Mouse (Mus musculus): Measurements from ENCODE around the gene Plxna2. TPM values are rescaled to one million over a fixed set of nuclear protein-coding genes. Genes with fewer than 3 reads are reported as not detected.

The Plxna2 gene
- polyA plus RNA-seq, 1 experiment from 2014 or later: 23.3 TPM

- no peak for ATAC-seq
- Histone ChIP-seq H3K9ac (replicated peaks) (no peak overlapping the region), H3K27me3 (no peaks in the 10 kb centered on the region), H3K9me3 (no peaks in the 10 kb centered on the region), H3K36me3 (no peaks in the 10 kb centered on the region), H3K4me3 (replicated peaks) (no peak overlapping the region), H3K27ac (no peak overlapping the region), H3K4me1 (replicated peaks) (peaks cover 8% of the 10 kb centered on the region; the same call in 1 of the 2 replicates), H3K4me2 (replicated peaks) (no peak overlapping the region)
- WGBS: 92% methylated on average over 2 of the region's 2 CpGs
Observed at GRCm38 (mm10) chr1:194697439-194697838, 79.4 kb downstream of the Plxna2 start.

DNA sequence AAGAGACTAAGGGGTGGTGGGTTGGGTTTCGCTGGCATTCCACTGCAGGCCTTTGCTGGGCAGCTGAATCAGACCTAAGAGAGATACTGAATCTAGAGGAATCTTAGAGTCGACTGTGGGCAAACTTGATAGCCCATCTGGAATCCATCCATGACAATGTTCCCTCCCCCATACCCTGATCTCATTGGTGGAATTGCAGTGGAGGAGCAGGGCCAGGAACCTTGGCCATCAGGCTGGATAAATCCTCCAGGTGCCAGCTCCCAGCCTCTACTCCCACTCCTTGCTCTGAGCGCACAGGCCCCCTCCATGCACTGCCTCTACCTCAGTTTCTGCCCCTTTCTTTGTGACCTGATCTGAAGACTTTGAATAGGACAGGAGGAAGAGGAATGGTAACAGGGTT is 81.3 kb downstream of the Plxna2 start:
- Histone ChIP-seq H3K9me3 (no peaks in the 10 kb centered on the region), H3K4me3 (replicated peaks) (no peak overlapping the region), H3K4me2 (replicated peaks) (no peak overlapping the region), H3K27ac (no peak overlapping the region), H3K9ac (replicated peaks) (no peak overlapping the region), H3K4me1 (replicated peaks) (peaks cover 17% of the 10 kb centered on the region), H3K36me3 (no peaks in the 10 kb centered on the region), H3K27me3 (no peaks in the 10 kb centered on the region)
- no peak for ATAC-seq
- WGBS: 93% methylated on average over 3 of the region's 3 CpGs

GRCm38 (mm10) chr1:194703235-194703634 is 85.2 kb downstream of the Plxna2 start:
- peak; percentile 59; the same call in 1 of the 2 replicates for ATAC-seq
- Histone ChIP-seq H3K4me2 (replicated peaks) (no peak overlapping the region), H3K4me3 (replicated peaks) (no peak overlapping the region), H3K27ac (no peak overlapping the region), H3K27me3 (no peaks in the 10 kb centered on the region), H3K4me1 (replicated peaks) (peaks cover 15% of the 10 kb centered on the region), H3K9me3 (no peaks in the 10 kb centered on the region), H3K9ac (replicated peaks) (no peak overlapping the region), H3K36me3 (peaks cover 3% of the 10 kb centered on the region; the same call in 1 of the 2 replicates)
- WGBS: 10% methylated on average over 2 of the region's 2 CpGs

DNA sequence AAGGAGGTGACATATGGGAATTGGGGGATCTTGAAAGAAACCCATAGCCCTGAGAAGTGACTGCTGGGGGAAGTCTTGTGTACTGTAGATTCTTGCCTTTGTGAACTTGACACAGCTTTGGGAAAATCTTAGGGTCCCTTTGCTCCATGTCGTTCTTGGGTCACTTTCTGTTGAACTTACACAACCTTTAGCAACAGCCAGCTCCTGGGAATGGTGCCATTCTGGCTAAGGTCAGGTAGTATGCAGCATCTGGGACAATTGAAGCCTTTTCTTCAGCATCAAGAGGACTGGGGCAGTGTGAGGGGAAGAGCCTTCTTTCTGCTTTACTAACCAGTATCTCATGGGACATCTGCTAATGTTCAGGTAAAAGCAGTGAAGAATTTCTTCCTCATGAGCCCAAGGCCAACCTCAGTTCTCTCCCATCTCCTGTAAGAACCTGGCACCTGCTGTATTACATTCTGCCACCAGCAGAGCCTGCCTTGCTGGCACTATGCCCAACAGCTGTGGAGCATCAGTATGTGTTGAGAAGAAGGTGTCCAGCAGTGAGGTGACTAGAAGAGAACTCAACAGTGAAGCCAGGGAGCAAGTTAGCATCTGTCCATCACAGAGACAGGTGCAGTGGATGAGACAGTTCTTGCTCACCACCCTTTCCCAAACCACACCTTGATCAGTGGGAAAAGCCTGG is 86.3 kb downstream of the Plxna2 start:
- 92% methylated on average over 1 of the region's 1 CpGs for WGBS
- no peak overlapping the region for H3K9ac ChIP-seq (replicated peaks)
- H3K4me3 ChIP-seq (replicated peaks): no peak overlapping the region
- H3K4me2 ChIP-seq (replicated peaks): no peak overlapping the region
- H3K27ac ChIP-seq: no peak overlapping the region
- no peaks in the 10 kb centered on the region for H3K9me3 ChIP-seq
- ATAC-seq: no peak
- no peaks in the 10 kb centered on the region for H3K27me3 ChIP-seq
- H3K36me3 ChIP-seq: peaks cover 3% of the 10 kb centered on the region; the same call in 1 of the 2 replicates
- H3K4me1 ChIP-seq (replicated peaks): peaks cover 15% of the 10 kb centered on the region

DNA sequence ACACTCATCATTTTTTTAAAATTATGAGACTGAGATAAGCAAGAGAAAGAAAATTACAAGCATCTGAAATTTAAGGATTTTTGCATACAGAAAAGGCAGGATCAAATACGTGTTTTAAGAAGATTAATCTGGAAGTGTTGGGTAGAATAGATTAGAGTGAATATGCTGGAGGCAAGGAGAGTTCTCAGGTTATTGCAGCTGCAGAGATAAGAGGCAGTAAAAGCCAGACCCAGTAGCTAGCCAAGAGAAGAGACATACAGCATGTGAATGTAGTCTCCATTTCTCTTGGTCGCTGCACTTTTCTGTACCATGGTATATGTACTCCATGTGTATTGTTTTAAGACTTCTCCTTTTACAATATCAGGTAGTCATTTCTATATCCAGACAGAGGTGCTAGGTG is 88.5 kb downstream of the Plxna2 start:
- H3K4me2 ChIP-seq (replicated peaks): no peak overlapping the region
- 74% methylated on average over 2 of the region's 2 CpGs for WGBS
- ATAC-seq: no peak
- H3K36me3 ChIP-seq: peaks cover 3% of the 10 kb centered on the region; the same call in 1 of the 2 replicates
- H3K27me3 ChIP-seq: no peaks in the 10 kb centered on the region
- H3K27ac ChIP-seq: no peak overlapping the region
- H3K4me1 ChIP-seq (replicated peaks): peaks cover 15% of the 10 kb centered on the region
- no peak overlapping the region for H3K4me3 ChIP-seq (replicated peaks)
- no peak overlapping the region for H3K9ac ChIP-seq (replicated peaks)
- no peaks in the 10 kb centered on the region for H3K9me3 ChIP-seq

DNA sequence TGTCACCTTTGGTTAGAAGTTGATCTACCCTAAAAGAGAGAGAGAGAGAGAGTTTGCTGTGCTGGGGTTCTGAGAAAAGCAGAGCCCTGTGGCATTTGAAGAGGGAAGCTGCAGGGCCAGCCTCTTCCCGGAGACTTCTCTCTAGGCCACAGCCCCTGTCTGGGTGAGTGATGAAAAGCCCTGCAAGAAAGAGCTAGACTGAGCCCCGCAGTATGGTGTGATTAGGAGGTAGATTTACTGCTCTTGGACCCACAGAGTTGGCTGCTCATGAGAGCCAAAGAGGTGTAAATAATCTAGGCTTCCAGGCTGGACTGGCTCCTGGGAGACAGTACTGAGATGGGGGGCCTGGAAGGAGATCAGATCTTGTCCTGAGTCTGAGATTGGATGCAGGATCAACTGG is 94.4 kb downstream of the Plxna2 start:
- Histone ChIP-seq H3K27ac (no peak overlapping the region), H3K27me3 (no peaks in the 10 kb centered on the region)

GRCm38 (mm10) chr1:194714138-194715031 is 96.4 kb downstream of the Plxna2 start:
- Histone ChIP-seq H3K4me2 (replicated peaks) (no peak overlapping the region), H3K4me1 (replicated peaks) (0 out of 2 replicates have a peak, but pooled peaks cover 14% of the 10 kb centered on the region), H3K27ac (no peak overlapping the region), H3K9me3 (no peaks in the 10 kb centered on the region), H3K4me3 (replicated peaks) (no peak overlapping the region), H3K27me3 (no peaks in the 10 kb centered on the region), H3K36me3 (peaks cover 13% of the 10 kb centered on the region; the same call in 1 of the 2 replicates), H3K9ac (replicated peaks) (no peak overlapping the region)
- 87% methylated on average over 4 of the region's 4 CpGs for WGBS
- no peak for ATAC-seq

More for the DNA sequence above, 94.4 kb downstream of the Plxna2 start:
- ATAC-seq: no peak
- no peak overlapping the region for H3K9ac ChIP-seq (replicated peaks)
- H3K9me3 ChIP-seq: no peaks in the 10 kb centered on the region
- no peak overlapping the region for H3K4me2 ChIP-seq (replicated peaks)
- WGBS: 80% methylated on average over 2 of the region's 2 CpGs
- H3K36me3 ChIP-seq: peaks cover 13% of the 10 kb centered on the region; the same call in 1 of the 2 replicates
- no peak overlapping the region for H3K4me3 ChIP-seq (replicated peaks)
- H3K4me1 ChIP-seq (replicated peaks): 0 out of 2 replicates have a peak, but pooled peaks cover 14% of the 10 kb centered on the region

GRCm38 (mm10) chr1:194717451-194717874 is 99.4 kb downstream of the Plxna2 start:
- Histone ChIP-seq H3K9ac (replicated peaks) (no peak overlapping the region), H3K36me3 (peaks cover 10% of the 10 kb centered on the region; the same call in 1 of the 2 replicates), H3K27ac (no peak overlapping the region), H3K27me3 (no peaks in the 10 kb centered on the region), H3K4me3 (replicated peaks) (no peak overlapping the region), H3K9me3 (no peaks in the 10 kb centered on the region), H3K4me2 (replicated peaks) (no peak overlapping the region), H3K4me1 (replicated peaks) (peaks cover 38% of the 10 kb centered on the region)
- WGBS: 63% methylated on average over 1 of the region's 1 CpGs
- no peak for ATAC-seq

DNA sequence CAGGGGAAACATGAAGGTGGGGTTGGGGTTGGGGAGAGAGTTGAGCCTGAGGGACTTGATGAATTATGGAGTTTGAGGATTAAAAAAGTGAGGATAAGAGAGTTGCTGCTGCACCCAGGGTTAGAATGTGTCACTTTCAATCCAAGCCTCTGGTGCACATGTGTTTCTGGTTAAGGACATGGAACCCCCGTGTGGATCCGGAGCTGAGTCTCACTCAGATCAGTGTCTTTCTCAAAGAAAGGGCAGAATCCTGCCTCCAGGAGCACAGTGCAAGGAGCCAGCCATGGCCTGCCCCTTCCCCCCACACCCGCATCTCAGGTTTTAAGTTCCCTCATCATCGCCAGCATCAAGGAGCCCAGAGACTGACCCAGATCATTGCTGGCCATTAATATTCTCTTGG is 102.4 kb downstream of the Plxna2 start:
- Histone ChIP-seq H3K4me3 (replicated peaks) (no peak overlapping the region), H3K4me1 (replicated peaks) (peaks cover 29% of the 10 kb centered on the region), H3K9ac (replicated peaks) (no peak overlapping the region), H3K27ac (peak overlapping the region; percentile 59; the same call in 1 of the 2 replicates), H3K27me3 (no peaks in the 10 kb centered on the region), H3K9me3 (no peaks in the 10 kb centered on the region), H3K4me2 (replicated peaks) (no peak overlapping the region), H3K36me3 (no peaks in the 10 kb centered on the region)
- no peak for ATAC-seq
- WGBS: 67% methylated on average over 4 of the region's 4 CpGs

- H3K4me2 ChIP-seq (replicated peaks): no peak overlapping the region
- ATAC-seq: peak; percentile 80
- 29% methylated on average over 2 of the region's 2 CpGs for WGBS
- H3K27ac ChIP-seq: peak overlapping the region; percentile 78
- H3K9me3 ChIP-seq: no peaks in the 10 kb centered on the region
- no peak overlapping the region for H3K9ac ChIP-seq (replicated peaks)
- no peaks in the 10 kb centered on the region for H3K27me3 ChIP-seq
- no peak overlapping the region for H3K4me3 ChIP-seq (replicated peaks)
- H3K36me3 ChIP-seq: no peaks in the 10 kb centered on the region
- peaks cover 36% of the 10 kb centered on the region for H3K4me1 ChIP-seq (replicated peaks)
Observed at GRCm38 (mm10) chr1:194721260-194721659, 103.2 kb downstream of the Plxna2 start.

DNA sequence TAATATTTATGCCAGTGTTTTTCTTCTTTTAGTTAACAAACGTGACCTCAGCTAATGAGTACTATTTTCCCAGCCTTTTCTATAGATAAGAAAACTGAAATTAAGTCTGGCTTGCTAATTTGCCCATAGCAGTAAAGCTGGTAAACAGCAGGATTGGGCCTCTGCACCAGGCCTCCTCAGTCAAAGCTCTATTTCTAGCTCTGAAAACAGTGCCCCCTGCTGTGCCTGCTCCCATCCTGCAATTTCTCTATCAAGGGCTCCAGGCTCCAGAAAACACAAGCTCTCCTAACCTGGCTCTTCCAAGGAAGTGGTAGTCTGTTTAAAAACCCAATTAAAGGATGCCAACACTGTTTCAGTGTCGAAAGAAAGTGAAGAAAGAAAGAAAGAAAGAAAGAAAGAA is 104.3 kb downstream of the Plxna2 start:
- H3K4me1 ChIP-seq (replicated peaks): peaks cover 33% of the 10 kb centered on the region
- WGBS: 68% methylated on average over 2 of the region's 2 CpGs
- no peak overlapping the region for H3K4me3 ChIP-seq (replicated peaks)
- H3K4me2 ChIP-seq (replicated peaks): no peak overlapping the region
- H3K9ac ChIP-seq (replicated peaks): no peak overlapping the region
- no peak for ATAC-seq
- no peaks in the 10 kb centered on the region for H3K27me3 ChIP-seq
- no peaks in the 10 kb centered on the region for H3K9me3 ChIP-seq
- peak overlapping the region; percentile 78 for H3K27ac ChIP-seq
- no peaks in the 10 kb centered on the region for H3K36me3 ChIP-seq

DNA sequence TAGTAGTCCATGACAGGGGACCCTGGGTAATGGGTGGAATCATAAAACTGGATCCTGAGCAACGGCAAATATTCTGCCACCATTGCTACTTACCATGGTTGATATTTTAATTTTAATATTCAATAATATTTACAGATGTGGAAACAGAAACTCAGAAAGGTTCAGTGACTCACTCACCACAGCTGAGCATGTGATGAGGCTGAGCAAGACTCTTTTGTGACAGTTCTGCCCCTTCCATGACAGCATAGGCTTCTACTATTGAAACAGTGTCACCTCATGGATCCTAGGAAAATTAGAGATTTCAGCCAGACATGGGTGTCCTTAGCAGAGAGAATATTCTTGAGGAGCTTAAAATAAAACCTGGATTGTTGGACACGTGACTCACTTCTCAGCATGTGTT is 116.8 kb downstream of the Plxna2 start:
- Histone ChIP-seq H3K4me1 (replicated peaks) (peaks cover 12% of the 10 kb centered on the region), H3K9ac (replicated peaks) (no peak overlapping the region), H3K27me3 (no peaks in the 10 kb centered on the region), H3K27ac (no peak overlapping the region), H3K9me3 (no peaks in the 10 kb centered on the region), H3K36me3 (no peaks in the 10 kb centered on the region), H3K4me2 (replicated peaks) (no peak overlapping the region), H3K4me3 (replicated peaks) (no peak overlapping the region)
- 87% methylated on average over 2 of the region's 2 CpGs for WGBS
- ATAC-seq: no peak

Measured in midbrain, embryonic 13.5 days (tissue).